10 mouse cellular contexts compared by ENCODE assay signal in the genomic region with DNA sequence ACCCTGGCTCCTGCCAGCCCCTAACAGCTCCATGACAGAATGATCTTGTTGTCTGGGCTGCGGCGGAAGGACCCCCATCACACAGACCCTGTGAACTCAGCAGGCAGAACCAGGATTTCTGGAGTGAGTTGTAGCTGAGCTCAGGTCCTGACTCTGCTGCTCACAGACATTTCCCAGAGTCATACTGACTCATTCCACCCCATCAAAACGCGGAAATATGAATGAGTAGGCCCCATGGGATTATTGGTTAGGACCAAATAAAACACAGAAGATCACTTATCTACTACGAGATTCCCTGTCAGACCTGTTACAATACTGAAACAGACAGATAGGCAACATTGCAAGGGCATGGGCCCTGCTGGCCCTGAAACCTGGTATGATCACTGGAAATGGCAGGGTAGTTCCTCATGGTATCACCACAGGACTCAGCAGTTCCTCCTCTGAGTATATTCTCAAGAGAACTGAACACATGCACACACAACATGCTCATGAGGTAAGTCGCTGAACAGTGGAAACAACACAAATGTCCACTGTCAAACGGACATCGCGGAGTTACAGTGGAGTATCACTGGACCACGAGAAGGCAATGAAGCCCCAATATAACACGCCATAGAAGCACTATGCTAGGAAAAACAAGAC. TPM values are rescaled to one million over a fixed set of nuclear protein-coding genes. Genes with fewer than 3 reads are reported as not detected.
A peak's percentile ranks its signal among the peaks of the same experiment; 100 is the strongest.
DNase-seq lines count a peak whose midpoint lies in the region; ATAC-seq and TF ChIP-seq lines count a peak whose summit lies in the region.
"Had no signal": no experiment of that assay in that cellular context is flagged by ENCODE, and none has a peak within 500 bp of the region (broad histone marks: within the 10 kb centered on the region; RNA-seq: fewer than 3 reads in every experiment).

No protein-coding gene starts in this region.

- H3K27ac ChIP-seq in kidney, embryonic 14.5 days (ENCODE audit: low read depth, low read length) = peak overlapping the region; percentile 30; the same call in 1 of the 2 replicates
- peak overlapping the region; percentile 78; the same call in 1 of the 2 replicates for H3K27ac ChIP-seq in embryonic facial prominence, embryonic 12.5 days
- 0 out of 2 replicates have a peak overlapping the region, but pooled peaks have one; percentile 32 for H3K27ac ChIP-seq in hindbrain, postnatal 0 days
- H3K27ac ChIP-seq in midbrain, embryonic 16.5 days (ENCODE audit: low read length) = peak overlapping the region; percentile 60

- 80% methylated on average over 11 of the region's 11 CpGs for WGBS in kidney, embryonic 14.5 days
- 81% methylated on average over 11 of the region's 11 CpGs for WGBS in embryonic facial prominence, embryonic 12.5 days
- 67% methylated on average over 11 of the region's 11 CpGs for WGBS in hindbrain, postnatal 0 days
- WGBS in midbrain, embryonic 16.5 days = 79% methylated on average over 11 of the region's 11 CpGs

- H3K9ac ChIP-seq in kidney, embryonic 14.5 days (ENCODE audit: low read depth, low read length) = no peak overlapping the region
- H3K9ac ChIP-seq in embryonic facial prominence, embryonic 12.5 days = no peak overlapping the region; the same call in 1 of the 2 replicates
- 0 out of 2 replicates have a peak overlapping the region, but pooled peaks have one; percentile 28 for H3K9ac ChIP-seq in hindbrain, postnatal 0 days (replicated peaks; ENCODE audit: low read length)
- peak overlapping the region; percentile 31; the same call in 1 of the 2 replicates for H3K9ac ChIP-seq in midbrain, embryonic 16.5 days (ENCODE audit: low read depth, low read length)

- H3K4me1 ChIP-seq in kidney, embryonic 14.5 days (ENCODE audit: control insufficient read depth, insufficient read depth, low read length) = peaks cover 15% of the 10 kb centered on the region
- H3K4me1 ChIP-seq in embryonic facial prominence, embryonic 12.5 days = peaks cover 14% of the 10 kb centered on the region
- peaks cover 18% of the 10 kb centered on the region; the same call in 1 of the 2 replicates for H3K4me1 ChIP-seq in hindbrain, postnatal 0 days (ENCODE audit: insufficient read depth, low read length)
- peaks cover 8% of the 10 kb centered on the region for H3K4me1 ChIP-seq in midbrain, embryonic 16.5 days (ENCODE audit: control insufficient read depth, insufficient read depth, low read length)

- no peaks in the 10 kb centered on the region; the same call in 1 of the 2 replicates for H3K36me3 ChIP-seq in kidney, embryonic 14.5 days (ENCODE audit: control insufficient read depth, insufficient read depth, low read length)
- peaks cover 20% of the 10 kb centered on the region for H3K36me3 ChIP-seq in embryonic facial prominence, embryonic 12.5 days
- H3K36me3 ChIP-seq in hindbrain, postnatal 0 days (ENCODE audit: insufficient read depth, low read length) = no peaks in the 10 kb centered on the region
- no peaks in the 10 kb centered on the region for H3K36me3 ChIP-seq in midbrain, embryonic 16.5 days (ENCODE audit: control insufficient read depth, insufficient read depth, low read length)

- no peaks in the 10 kb centered on the region for H3K9me3 ChIP-seq in kidney, embryonic 14.5 days (ENCODE audit: control insufficient read depth, low read length)
- no peaks in the 10 kb centered on the region for H3K9me3 ChIP-seq in embryonic facial prominence, embryonic 12.5 days
- no peaks in the 10 kb centered on the region for H3K9me3 ChIP-seq in hindbrain, postnatal 0 days (ENCODE audit: low read length)
- H3K9me3 ChIP-seq in midbrain, embryonic 16.5 days (replicated peaks; ENCODE audit: control insufficient read depth, low read length, poor library complexity, severe bottlenecking) = no peaks in the 10 kb centered on the region

- no peak for TF ChIP-seq CTCF in hindbrain, postnatal 0 days (IDR thresholded peaks at IDR 0.05; ENCODE audit: low read depth)

- H3K4me3 ChIP-seq in kidney, embryonic 14.5 days (ENCODE audit: low read length) = no peak overlapping the region
- no peak overlapping the region for H3K4me3 ChIP-seq in embryonic facial prominence, embryonic 12.5 days
- no peak overlapping the region for H3K4me3 ChIP-seq in hindbrain, postnatal 0 days (ENCODE audit: low read length)
- no peak overlapping the region for H3K4me3 ChIP-seq in midbrain, embryonic 16.5 days (ENCODE audit: low read depth, low read length)

- no peak for ATAC-seq in kidney, embryonic 14.5 days (ENCODE audit: low FRiP score, low TSS enrichment)
- ATAC-seq in embryonic facial prominence, embryonic 12.5 days (ENCODE audit: insufficient number of reproducible peaks, insufficient read depth, low FRiP score, low TSS enrichment) = no peak
- peak; percentile 32; the same call in 1 of the 2 replicates for ATAC-seq in hindbrain, postnatal 0 days
- ATAC-seq in midbrain, embryonic 16.5 days = no peak
- ATAC-seq in erythroblast, adult 5-6 weeks (replicated peaks; ENCODE audit: low FRiP score, poor library complexity, severe bottlenecking) = no peak

- H3K4me2 ChIP-seq in kidney, embryonic 14.5 days (replicated peaks; ENCODE audit: low read depth, low read length) = no peak overlapping the region
- H3K4me2 ChIP-seq in embryonic facial prominence, embryonic 12.5 days (replicated peaks) = no peak overlapping the region
- H3K4me2 ChIP-seq in hindbrain, postnatal 0 days (ENCODE audit: low read depth, low read length) = no peak overlapping the region
- no peak overlapping the region for H3K4me2 ChIP-seq in midbrain, embryonic 16.5 days (ENCODE audit: low read length)

- no peaks in the 10 kb centered on the region for H3K27me3 ChIP-seq in kidney, embryonic 14.5 days (ENCODE audit: control insufficient read depth, insufficient read depth, low read length)
- H3K27me3 ChIP-seq in embryonic facial prominence, embryonic 12.5 days = no peaks in the 10 kb centered on the region
- H3K27me3 ChIP-seq in hindbrain, postnatal 0 days (ENCODE audit: insufficient read depth, low read length) = no peaks in the 10 kb centered on the region
- H3K27me3 ChIP-seq in midbrain, embryonic 16.5 days (ENCODE audit: control insufficient read depth, insufficient read depth, low read depth, low read length) = no peaks in the 10 kb centered on the region

- DNase-seq in kidney, postnatal 36 days = no peak
- no peak for DNase-seq in hindbrain, postnatal 0 days (ENCODE audit: low spot score)
- DNase-seq in urinary bladder, postnatal 10 days (ENCODE audit: low spot score) = no peak
- DNase-seq in left cerebral cortex, adult 11 months (ENCODE audit: low spot score) = no peak
- DNase-seq: lung, postnatal 36 days; right cerebral cortex, postnatal 14 days had no signal

RNA-seq across cellular contexts. Expression of a gene that starts 40.4 kb away (rescaled TPM):
- polyA plus RNA-seq in kidney, embryonic 14.5 days (2014; fragmentation: Nextera tagmentation; extraction: Ambion mirVana) = 14.7 and 18.8 TPM in 2 replicates
- polyA plus RNA-seq in embryonic facial prominence, embryonic 12.5 days (2016; fragmentation: Nextera tagmentation; extraction: Ambion mirVana) = 31.2 and 33.8 TPM in 2 replicates
- 134 and 142 TPM in 2 replicates for total RNA-seq in hindbrain, postnatal 0 days (2014; rRNA removed)
- polyA plus RNA-seq in hindbrain, postnatal 0 days (2015; fragmentation: Nextera tagmentation; extraction: Ambion mirVana) = 55.4 and 64.1 TPM in 2 replicates
- polyA plus RNA-seq in midbrain, embryonic 16.5 days (2015; fragmentation: Nextera tagmentation; extraction: Ambion mirVana) = 56.9 and 70.2 TPM in 2 replicates
- total RNA-seq in erythroblast, adult 5-6 weeks (2015; ENCODE audit: low replicate concordance) = 20.3 and 23.8 TPM in 2 replicates
- total RNA-seq in erythroblast, adult 5-6 weeks (2017; ENCODE audit: low replicate concordance) = 17.1 and 17.3 TPM in 2 replicates

Comparison
In these comparisons a context has a peak if more than half of its experiments do, and no peak if none do; other contexts are left out.
1. H3K9ac ChIP-seq: peak in hindbrain, postnatal 0 days (single experiment) and midbrain, embryonic 16.5 days (single experiment); none in kidney, embryonic 14.5 days (single experiment) and embryonic facial prominence, embryonic 12.5 days (single experiment).
2. Peak in every context shown above with its lines, with median percentiles within 50 percentile points of each other: H3K27ac ChIP-seq.